Mouse (Mus musculus): ENCODE results near the gene Mta3. TPM values are rescaled to one million over a fixed set of nuclear protein-coding genes. Genes with fewer than 3 reads are reported as not detected.

Gene Mta3
- polyA plus RNA-seq, 1 experiment: 12.9 TPM

DNA sequence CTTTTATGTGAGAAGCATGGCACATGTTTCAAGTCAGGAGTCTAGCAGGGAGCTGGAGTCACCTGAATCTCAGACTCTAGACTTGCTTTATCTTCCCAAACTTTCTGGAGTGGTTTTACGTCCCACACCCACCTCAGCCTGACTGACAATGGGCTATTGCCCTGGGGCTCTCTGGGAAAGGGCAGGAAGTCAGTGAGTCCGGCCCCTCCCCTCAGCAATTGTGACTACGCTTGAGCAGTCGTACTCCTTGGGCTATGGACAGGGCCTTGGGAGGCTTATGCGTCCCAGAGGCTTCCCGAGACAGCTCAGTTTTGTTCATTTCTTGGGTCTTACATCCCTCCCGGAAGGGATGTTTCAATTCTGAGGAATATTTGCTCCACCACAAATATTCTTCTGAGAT, 159.4 kb downstream of the Mta3 start:
- H3K36me3 ChIP-seq (ENCODE audit: control insufficient read depth): no peaks in the 10 kb centered on the region
- H3K9me3 ChIP-seq (ENCODE audit: control insufficient read depth, low read length): no peaks in the 10 kb centered on the region; the same call in 1 of the 2 replicates
- no peak for TF ChIP-seq TAL1 (IDR thresholded peaks at IDR 0.05; ENCODE audit: low read length)
- no peak for TF ChIP-seq GATA1 (IDR thresholded peaks at IDR 0.05; ENCODE audit: low read length)
- peaks cover 17% of the 10 kb centered on the region for H3K27me3 ChIP-seq (ENCODE audit: control insufficient read depth)
- H3K4me1 ChIP-seq (ENCODE audit: control insufficient read depth): peaks cover 32% of the 10 kb centered on the region
- no peak overlapping the region for H3K4me3 ChIP-seq (replicated peaks)

DNA sequence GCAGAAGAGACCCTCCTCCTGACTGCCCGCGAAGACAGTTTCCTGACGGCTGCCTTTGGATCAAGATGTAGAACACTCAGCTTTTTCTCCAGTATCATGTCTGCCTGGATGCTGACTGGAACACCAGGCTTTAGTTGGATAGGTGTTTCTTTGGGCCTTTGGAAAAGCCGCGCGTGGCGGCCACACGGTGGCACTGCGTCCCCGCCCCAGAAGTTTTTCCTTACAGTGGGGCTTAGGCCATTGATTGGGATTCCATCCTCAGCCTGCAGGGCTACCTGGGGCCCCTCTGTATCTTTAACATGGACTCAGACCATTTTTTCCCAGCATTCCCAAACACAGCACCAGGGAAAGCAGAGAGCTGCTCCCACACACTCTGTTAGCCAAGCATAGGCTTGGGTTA, 160.6 kb downstream of the Mta3 start:
- Histone ChIP-seq H3K9me3 (ENCODE audit: control insufficient read depth, low read length) (no peaks in the 10 kb centered on the region; the same call in 1 of the 2 replicates), H3K4me3 (replicated peaks) (no peak overlapping the region), H3K36me3 (ENCODE audit: control insufficient read depth) (no peaks in the 10 kb centered on the region), H3K27me3 (ENCODE audit: control insufficient read depth) (peaks cover 17% of the 10 kb centered on the region), H3K4me1 (ENCODE audit: control insufficient read depth) (peaks cover 27% of the 10 kb centered on the region)
- TF ChIP-seq GATA1 (IDR thresholded peaks at IDR 0.05; ENCODE audit: low read length) (no peak), TAL1 (IDR thresholded peaks at IDR 0.05; ENCODE audit: low read length) (no peak)

DNA sequence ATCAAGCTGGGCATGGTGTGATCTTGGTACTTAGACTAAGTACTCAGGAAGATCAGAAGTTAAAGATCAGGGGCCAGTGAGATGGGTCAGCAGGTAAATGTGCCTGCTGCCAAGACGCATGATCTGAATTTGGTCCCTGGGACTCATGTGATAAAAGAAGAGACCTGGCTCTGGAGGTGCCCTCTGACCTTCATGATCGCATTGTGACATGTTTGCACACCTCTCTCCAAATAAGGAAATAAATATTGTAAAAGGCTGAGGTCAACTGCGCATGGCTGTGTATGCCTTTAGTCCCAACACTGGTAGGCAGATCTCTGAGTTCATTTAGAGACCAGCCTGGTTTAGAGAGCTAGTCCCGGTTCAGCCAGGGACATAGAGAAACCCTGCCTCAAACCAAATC, 164.4 kb downstream of the Mta3 start:
- H3K9me3 ChIP-seq (ENCODE audit: control insufficient read depth, low read length): no peaks in the 10 kb centered on the region
- H3K36me3 ChIP-seq (ENCODE audit: control insufficient read depth): no peaks in the 10 kb centered on the region
- no peak for TF ChIP-seq GATA1 (IDR thresholded peaks at IDR 0.05; ENCODE audit: low read length)
- TF ChIP-seq TAL1 (IDR thresholded peaks at IDR 0.05; ENCODE audit: low read length): no peak
- no peaks in the 10 kb centered on the region for H3K27me3 ChIP-seq (ENCODE audit: control insufficient read depth)
- peaks cover 3% of the 10 kb centered on the region for H3K4me1 ChIP-seq (ENCODE audit: control insufficient read depth)
- H3K4me3 ChIP-seq (replicated peaks): no peak overlapping the region

Other genes with a start within 250 kb of the Mta3 start
- gene Cox7a2l, start 188.8 kb upstream of the Mta3 start, polyA plus RNA-seq (2012): 4.1 and 7.3 TPM in 2 replicates
- gene Kcng3, start 74.3 kb upstream of the Mta3 start, polyA plus RNA-seq (2012): 0.01 TPM in 1 of 2 replicates, not detected in the other
- 0.12 TPM in 1 of 2 replicates, not detected in the other for gene Haao, start 141.8 kb downstream of the Mta3 start, polyA plus RNA-seq (2012)